Mouse (Mus musculus) induced T-regulatory cell, adult 2 months (primary cell): ENCODE measurements around the gene Khdc1a.
A peak's percentile ranks its signal among the peaks of the same experiment; 100 is the strongest.
"Not testable (repeated sequence)": the region's sequence is repeated elsewhere in the genome, so short reads cannot be mapped to it uniquely, and the experiment has no call there.

Experiments
- DNase-seq: peaks from one replicate; pipeline ENCODE4 v3.0.0-alpha.2; 2012; ENCODE audit warnings: low read depth

Khdc1a gene

GRCm38 (mm10) chr1:21349341-21349740 lies at the start of gene Khdc1a:
Khdc1a (plus strand) TSS chr1:21349641.
- no peak for DNase-seq

GRCm38 (mm10) chr1:21299826-21300225 lies 49.6 kb upstream of the Khdc1a start:
- DNase-seq, result no peak

- no peak for DNase-seq
Observed at GRCm38 (mm10) chr1:21301686-21302085, 47.8 kb upstream of the Khdc1a start.

- peak; percentile 67 for DNase-seq
Observed at GRCm38 (mm10) chr1:21304174-21304573, 45.3 kb upstream of the Khdc1a start.

- peak; percentile 65 for DNase-seq
Observed at GRCm38 (mm10) chr1:21304646-21305045, 44.8 kb upstream of the Khdc1a start.

- DNase-seq, result no peak
Observed at GRCm38 (mm10) chr1:21305443-21305842, 44.0 kb upstream of the Khdc1a start.

- no peak for DNase-seq
Observed at GRCm38 (mm10) chr1:21314336-21314735, 35.1 kb upstream of the Khdc1a start.

GRCm38 (mm10) chr1:21315756-21316155 lies 33.7 kb upstream of the Khdc1a start:
- DNase-seq, result no peak

GRCm38 (mm10) chr1:21316305-21316704 lies 33.1 kb upstream of the Khdc1a start:
- no peak for DNase-seq

GRCm38 (mm10) chr1:21318202-21318601 lies 31.2 kb upstream of the Khdc1a start:
- no peak for DNase-seq

GRCm38 (mm10) chr1:21320271-21320670 lies 29.2 kb upstream of the Khdc1a start:
- not testable (repeated sequence) for DNase-seq

GRCm38 (mm10) chr1:21321656-21322055 lies 27.8 kb upstream of the Khdc1a start:
- no peak for DNase-seq

GRCm38 (mm10) chr1:21323996-21324574 lies 25.4 kb upstream of the Khdc1a start:
- no peak for DNase-seq

GRCm38 (mm10) chr1:21324633-21325032 lies 24.8 kb upstream of the Khdc1a start:
- peak; percentile 49 for DNase-seq

- no peak for DNase-seq
Observed at GRCm38 (mm10) chr1:21326733-21327132, 22.7 kb upstream of the Khdc1a start.

GRCm38 (mm10) chr1:21331161-21331560 lies 18.3 kb upstream of the Khdc1a start:
- not testable (repeated sequence) for DNase-seq

GRCm38 (mm10) chr1:21333222-21333973 lies 16.0 kb upstream of the Khdc1a start:
- DNase-seq, result peak; percentile 92

GRCm38 (mm10) chr1:21335836-21336235 lies 13.6 kb upstream of the Khdc1a start:
- DNase-seq, result no peak

- no peak for DNase-seq
Observed at GRCm38 (mm10) chr1:21340745-21341144, 8.7 kb upstream of the Khdc1a start.

GRCm38 (mm10) chr1:21344253-21344652 lies 5.2 kb upstream of the Khdc1a start:
- DNase-seq, result peak; percentile 88

- DNase-seq, result not testable (repeated sequence)
Observed at GRCm38 (mm10) chr1:21344752-21345151, 4.7 kb upstream of the Khdc1a start.

- DNase-seq, result not testable (repeated sequence)
Observed at GRCm38 (mm10) chr1:21368031-21368430, 18.6 kb downstream of the Khdc1a start, which contains the start of gene Khdc1c. Khdc1c (plus strand) TSS chr1:21368331.

- no peak for DNase-seq
Observed at GRCm38 (mm10) chr1:21383256-21383655, 33.8 kb downstream of the Khdc1a start, which contains the start of gene Khdc1b. Khdc1b (plus strand) TSS chr1:21383556.
